Mouse (Mus musculus) olfactory bulb, adult 2 months (tissue): ENCODE measurements around the gene Cnih1. TPM values are rescaled to one million over a fixed set of nuclear protein-coding genes. Genes with fewer than 3 reads are reported as not detected.
"Not testable (repeated sequence)": the region's sequence is repeated elsewhere in the genome, so short reads cannot be mapped to it uniquely, and the experiment has no call there.

Experiments used
- H3K27ac ChIP-seq: fragments of 200-500 bp; 2 replicates; pipeline ENCODE4 v1.5.1; 2012; ENCODE audit warnings: low read depth, low read length; ENCODE audit not compliant: insufficient read depth
- H3K4me1 ChIP-seq: fragments of 200-500 bp; 2 replicates; pipeline ENCODE4 v1.6.1; 2012; ENCODE audit warnings: low read length; ENCODE audit not compliant: control insufficient read depth, insufficient read depth
- H3K4me3 ChIP-seq: fragments of 200-500 bp; 2 replicates; pipeline ENCODE4 v1.5.1; 2012; ENCODE audit warnings: mild to moderate bottlenecking, low read depth, low read length, moderate library complexity; ENCODE audit not compliant: insufficient read depth
- CTCF ChIP-seq: fragments of 200-500 bp; IDR thresholded peaks from 2 replicates; pipeline ENCODE4 v1.5.1; 2012; ENCODE audit warnings: low read depth, mild to moderate bottlenecking, low read length, moderate library complexity; ENCODE audit not compliant: insufficient read depth
- POLR2A ChIP-seq: fragments of 200-500 bp; IDR thresholded peaks from 2 replicates; pipeline ENCODE4 v1.6.1; 2012; ENCODE audit warnings: mild to moderate bottlenecking, low read depth, low read length, moderate library complexity; ENCODE audit not compliant: insufficient read depth
- WGBS: fragments of 180-500 bp; shearing (Covaris S2); methylation state at CpG from one replicate; pipeline ENCODE4 v1.1.7; 2018; 5-methylcytosine and 5-hydroxymethylcytosine counted together
- polyA plus RNA-seq: library from polyadenylated mRNA; stranded (reverse); fragments of >200 nt; gene quantifications from 2 replicates; pipeline ENCODE4 v1.2.4, GENCODE M21; 2012; ENCODE audit warnings: low replicate concordance; ENCODE audit not compliant: missing spikeins, insufficient read depth, insufficient read length

Cnih1 gene
- polyA plus RNA-seq, 1 experiment, result not detected

GRCm38 (mm10) chr14:46755851-46756250, 32.4 kb downstream of the Cnih1 start:
- 95% methylated on average over 8 of the region's 8 CpGs for WGBS
- Histone ChIP-seq H3K4me1 (peaks cover 7% of the 10 kb centered on the region), H3K4me3 (no peak overlapping the region), H3K27ac (no peak overlapping the region)
- no peak for TF ChIP-seq POLR2A
- TF ChIP-seq CTCF, result no peak

GRCm38 (mm10) chr14:46754371-46754770, 33.8 kb downstream of the Cnih1 start:
- not testable (repeated sequence) for H3K4me3 ChIP-seq, H3K27ac ChIP-seq, H3K4me1 ChIP-seq
- 70% methylated on average over 10 of the region's 10 CpGs for WGBS

- WGBS, result 91% methylated on average over 8 of the region's 8 CpGs
- no peak overlapping the region for H3K4me3 ChIP-seq
- no peaks in the 10 kb centered on the region for H3K4me1 ChIP-seq
- H3K27ac ChIP-seq, result no peak overlapping the region
- TF ChIP-seq CTCF, result no peak
- TF ChIP-seq POLR2A, result no peak
Measured at GRCm38 (mm10) chr14:46745413-46745812, 42.8 kb downstream of the Cnih1 start.

- no peak overlapping the region for H3K27ac ChIP-seq
- WGBS, result 94% methylated on average over 2 of the region's 2 CpGs
- no peak overlapping the region for H3K4me3 ChIP-seq
- no peaks in the 10 kb centered on the region for H3K4me1 ChIP-seq
- no peak for TF ChIP-seq POLR2A
Measured at GRCm38 (mm10) chr14:46742674-46743073, 45.5 kb downstream of the Cnih1 start.

GRCm38 (mm10) chr14:46737346-46737745, 50.9 kb downstream of the Cnih1 start:
- not testable (repeated sequence) for H3K4me3 ChIP-seq, H3K4me1 ChIP-seq, H3K27ac ChIP-seq

- TF ChIP-seq POLR2A, result no peak
- no peak for TF ChIP-seq CTCF
- Histone ChIP-seq H3K27ac (no peak overlapping the region), H3K4me1 (no peaks in the 10 kb centered on the region), H3K4me3 (no peak overlapping the region)
- WGBS, result 90% methylated on average over 4 of the region's 4 CpGs
Measured at GRCm38 (mm10) chr14:46736366-46736765, 51.8 kb downstream of the Cnih1 start.

GRCm38 (mm10) chr14:46734761-46735455, 53.3 kb downstream of the Cnih1 start:
- Histone ChIP-seq H3K27ac (no peak overlapping the region), H3K4me3 (no peak overlapping the region), H3K4me1 (no peaks in the 10 kb centered on the region)
- TF ChIP-seq POLR2A, result no peak
- no peak for TF ChIP-seq CTCF
- WGBS, result 83% methylated on average over 14 of the region's 14 CpGs

GRCm38 (mm10) chr14:46734262-46734661, 53.9 kb downstream of the Cnih1 start:
- Histone ChIP-seq H3K27ac (no peak overlapping the region), H3K4me3 (no peak overlapping the region), H3K4me1 (no peaks in the 10 kb centered on the region)
- WGBS, result 56% methylated on average over 5 of the region's 5 CpGs
- TF ChIP-seq POLR2A, result no peak

GRCm38 (mm10) chr14:46725743-46726142, 62.5 kb downstream of the Cnih1 start:
- TF ChIP-seq POLR2A (no peak), CTCF (no peak)
- WGBS, result 62% methylated on average over 3 of the region's 3 CpGs
- H3K27ac ChIP-seq, result no peak overlapping the region
- no peaks in the 10 kb centered on the region for H3K4me1 ChIP-seq
- no peak overlapping the region for H3K4me3 ChIP-seq

Other genes starting within 250 kb of the Cnih1 start
- gene Cdkn3, start 27.9 kb downstream of the Cnih1 start, polyA plus RNA-seq, result not detected in 2 replicates
- 72.9 TPM in 1 of 2 replicates, not detected in the other for gene Gmfb, start 33.8 kb upstream of the Cnih1 start, polyA plus RNA-seq
- not detected in 2 replicates for gene Cgrrf1, start 43.7 kb upstream of the Cnih1 start, polyA plus RNA-seq
- not detected in 2 replicates for gene Samd4, start 94.4 kb upstream of the Cnih1 start, polyA plus RNA-seq